Mouse (Mus musculus): ENCODE measurements at regions not wholly inside any gene's neighbourhood (a gene's known extent, or its start where the extent isn't known, plus 50 kb on each side); places are given as distances from the start of the nearest gene placed in this dataset.

DNA sequence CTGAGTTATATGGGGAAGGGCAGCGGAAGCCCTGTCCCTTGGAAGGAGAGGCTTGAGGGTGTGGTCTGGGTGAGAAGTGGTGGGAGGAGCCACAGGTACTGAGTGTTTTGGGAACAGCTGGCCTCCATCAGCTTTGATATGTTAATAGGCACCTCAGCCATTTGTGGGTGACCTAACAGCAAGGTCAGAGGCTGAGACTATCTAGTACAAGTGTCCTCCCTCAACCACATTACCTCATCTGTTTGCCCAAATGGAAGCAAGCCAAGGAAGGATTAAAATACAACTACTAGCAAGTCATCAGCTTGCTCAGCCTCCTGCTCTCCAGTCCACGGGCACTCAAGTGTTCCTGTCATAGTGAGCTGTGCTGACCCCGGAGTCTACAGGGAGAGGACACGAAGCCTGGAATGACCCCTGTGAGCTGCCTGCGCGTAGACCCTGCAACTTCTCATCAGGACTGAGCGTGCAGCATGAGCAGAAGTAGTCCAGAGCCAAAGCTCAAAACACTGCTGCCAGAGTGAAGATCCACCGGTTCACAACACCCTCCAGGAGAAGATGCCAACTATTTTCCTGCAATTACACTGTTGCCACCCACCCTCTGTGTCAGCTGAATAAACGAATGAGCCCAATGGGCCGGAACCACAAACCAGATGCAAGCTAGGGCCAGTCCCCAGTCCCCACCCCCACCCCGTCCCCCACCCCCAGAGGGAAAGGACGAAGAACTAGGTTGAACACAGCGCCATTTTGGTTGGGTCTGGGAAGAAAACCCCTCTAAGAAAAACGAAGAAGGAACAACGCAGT is 239.6 kb downstream of the Qk start:
- no peak for DNase-seq (ENCODE audit: low spot score in 2 of 2)

DNA sequence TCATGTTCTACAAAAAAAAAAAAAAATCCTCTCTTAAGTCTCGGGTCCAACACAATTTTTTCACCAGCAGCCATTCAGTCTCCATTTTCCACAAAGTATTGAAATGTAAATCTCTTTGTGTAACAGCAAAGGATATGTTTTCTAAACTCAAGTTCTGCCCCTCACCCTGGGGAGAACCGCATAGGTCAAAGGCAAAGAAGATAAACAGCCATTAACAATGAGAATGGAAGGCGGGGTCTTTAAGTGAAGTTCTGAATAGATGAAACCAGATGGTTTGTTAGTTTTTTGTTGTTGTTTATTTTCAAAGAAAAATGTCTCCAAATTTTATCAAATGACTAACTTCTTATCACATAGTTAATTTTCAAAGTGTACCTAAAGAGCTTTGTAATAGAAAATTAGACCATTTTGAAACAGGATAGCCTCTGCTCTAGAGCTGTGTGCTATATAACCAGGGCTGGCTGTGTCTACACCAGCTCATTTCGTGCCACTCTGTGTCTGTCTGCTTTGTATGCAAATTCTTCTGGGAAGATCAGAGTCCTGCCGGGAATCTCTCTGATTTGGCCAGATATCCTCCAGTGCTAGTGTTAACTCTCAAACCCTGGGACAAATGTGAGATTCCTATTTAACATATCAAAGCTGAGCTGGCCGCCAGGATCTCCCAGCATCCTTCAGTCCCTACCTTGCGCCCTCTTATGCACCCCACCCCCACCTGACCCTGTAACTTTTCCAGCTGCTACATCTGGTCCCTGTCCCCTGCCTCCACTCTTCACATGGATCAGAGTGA is 240.9 kb downstream of the Qk start:
- DNase-seq (ENCODE audit: low spot score in 2 of 2) = no peak

DNA sequence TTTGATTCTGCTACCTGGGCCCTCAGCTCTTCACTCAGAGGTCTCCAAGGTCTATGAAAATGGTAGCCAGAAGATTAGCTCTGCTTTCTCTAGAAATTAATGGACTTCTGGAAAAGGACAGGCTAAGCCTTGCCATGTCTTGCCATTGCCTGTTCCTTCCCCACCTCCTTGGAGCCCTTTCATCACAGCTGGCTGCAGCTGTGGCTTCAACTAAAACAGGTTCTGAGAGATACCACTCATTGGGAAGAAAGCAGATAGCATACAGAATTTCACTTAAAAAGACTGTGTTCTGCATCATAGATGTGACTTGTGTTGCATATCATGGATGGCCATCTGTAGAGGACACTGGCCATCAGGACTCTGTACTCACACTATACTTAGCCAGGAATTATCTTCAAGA is 246.4 kb downstream of the Qk start:
- no peak for DNase-seq (ENCODE audit: low spot score in 2 of 2)

DNA sequence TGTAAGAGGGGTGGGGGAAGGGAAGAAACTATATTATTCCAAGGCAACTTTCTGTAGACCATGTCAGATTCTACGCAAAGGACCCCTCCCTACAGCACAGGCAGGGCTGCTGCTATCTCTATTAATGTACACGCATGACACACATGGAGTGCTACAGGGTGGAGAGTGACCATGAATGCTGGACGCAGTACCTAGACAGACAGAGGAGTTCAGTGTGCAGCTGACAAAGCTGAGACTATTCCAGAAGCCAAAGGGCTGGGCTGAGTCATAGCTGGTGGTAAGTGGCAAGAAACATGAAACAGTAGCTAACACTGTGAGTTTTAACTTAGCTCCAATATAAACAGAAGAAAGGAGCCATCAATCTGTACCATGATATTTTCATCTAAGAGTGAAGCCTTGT is 250.4 kb downstream of the Qk start:
- DNase-seq (ENCODE audit: low spot score in 2 of 2) = no peak

DNA sequence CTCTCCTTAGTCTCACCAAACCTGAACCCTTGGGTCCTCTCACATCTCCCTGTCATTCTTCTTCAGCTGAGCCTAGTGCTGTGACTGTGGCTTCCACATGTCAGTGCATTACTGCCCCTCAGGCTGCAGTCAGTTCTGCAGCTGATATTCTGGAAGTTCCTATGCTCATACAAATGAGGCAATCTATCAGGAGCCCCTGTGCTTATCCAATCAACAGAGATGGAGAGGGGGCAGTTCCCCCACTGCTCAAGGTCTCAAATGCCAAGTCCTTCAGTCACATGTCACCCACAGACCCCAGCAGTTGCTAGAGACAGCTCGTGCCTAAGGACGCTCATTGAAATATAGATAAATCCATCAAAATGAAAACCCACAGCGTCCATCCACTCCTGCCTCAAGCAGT is 254.5 kb downstream of the Qk start:
- DNase-seq (ENCODE audit: low spot score in 2 of 2) = no peak

DNA sequence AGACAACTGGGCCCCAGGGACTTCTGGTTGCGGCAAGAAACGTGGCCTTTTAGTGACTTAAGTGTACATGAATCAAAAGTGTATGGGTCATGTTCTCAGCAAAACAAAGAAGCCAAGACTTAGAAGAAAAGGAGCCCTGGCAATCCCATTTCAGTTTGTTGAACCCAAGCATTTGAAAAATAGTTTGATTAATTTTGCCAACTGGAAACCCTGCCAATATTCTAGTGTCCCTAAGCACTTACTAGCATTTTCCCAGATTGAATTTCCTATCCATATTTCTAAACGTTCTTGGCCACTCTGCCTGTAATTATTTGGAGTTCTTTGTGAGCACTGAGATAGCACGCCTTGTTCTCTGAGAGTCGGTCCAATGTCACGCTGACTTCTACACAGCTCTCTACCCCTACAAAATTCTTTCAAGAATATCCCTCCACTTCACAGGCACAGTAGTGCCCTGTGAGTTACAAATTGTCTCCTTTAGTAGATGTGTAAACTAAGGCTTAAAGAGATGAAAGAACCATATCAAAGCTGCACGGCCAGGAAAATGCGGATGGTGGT is 257.0 kb downstream of the Qk start:
- no peak for DNase-seq (ENCODE audit: low spot score in 2 of 2)

DNA sequence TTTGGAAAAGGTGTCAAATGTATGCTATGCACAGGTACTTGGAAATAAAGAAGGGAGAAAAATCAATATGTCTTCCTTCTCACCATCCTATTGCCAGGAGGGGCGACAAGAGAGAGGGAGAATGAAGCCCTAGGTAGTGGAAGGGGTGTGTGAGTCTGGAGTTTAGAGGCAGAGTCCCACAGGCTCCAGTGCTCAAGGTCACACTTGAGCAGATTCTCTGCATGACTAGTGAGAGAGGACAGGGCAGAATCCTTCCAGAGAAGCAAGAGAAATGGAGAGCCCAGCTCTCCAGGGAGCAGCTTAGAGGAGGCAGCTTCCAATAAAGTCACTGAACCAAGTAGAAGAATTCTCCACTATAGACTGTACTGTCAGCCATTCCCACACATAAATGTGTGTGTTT is 261.9 kb downstream of the Qk start:
- no peak for DNase-seq (ENCODE audit: low spot score in 2 of 2)

DNA sequence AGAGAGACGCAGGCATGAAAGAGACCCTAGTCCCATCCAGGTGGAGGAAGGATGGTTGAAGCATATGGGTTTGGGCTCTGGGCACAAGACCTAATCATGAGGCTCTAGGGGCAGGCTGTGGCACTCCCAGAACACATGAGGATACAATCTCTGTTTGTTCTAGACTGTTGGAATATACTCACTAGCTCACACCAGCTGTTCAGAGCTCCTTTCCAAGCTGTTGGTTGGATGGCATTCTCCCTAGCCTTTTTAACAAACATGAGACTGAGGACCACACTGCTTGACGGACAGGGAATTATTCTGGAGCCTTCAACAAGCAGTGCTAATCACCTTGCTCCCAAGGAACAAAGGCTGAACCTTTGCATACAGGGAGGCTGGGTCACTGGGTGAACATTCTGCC is 263.6 kb downstream of the Qk start:
- DNase-seq (ENCODE audit: low spot score in 2 of 2) = no peak

DNA sequence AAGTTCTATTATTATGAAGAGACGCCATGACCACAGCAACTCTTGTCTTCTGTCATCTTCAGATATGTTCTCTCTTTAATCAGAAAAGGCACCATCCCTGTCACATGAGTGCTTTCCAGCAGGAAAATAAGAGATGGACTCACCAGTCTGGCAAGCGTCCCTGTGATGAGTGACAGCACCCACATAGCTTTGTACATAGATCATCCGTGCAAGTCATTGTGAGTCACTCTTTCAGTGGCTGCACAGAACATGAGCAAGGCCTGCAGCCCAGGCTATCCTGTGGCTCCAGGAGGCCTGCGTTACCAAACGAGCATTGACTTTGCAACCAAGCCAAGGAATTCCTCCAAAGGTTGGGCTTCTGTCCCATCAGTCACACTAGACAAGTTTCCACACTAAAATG is 265.3 kb downstream of the Qk start:
- DNase-seq (ENCODE audit: low spot score in 2 of 2) = no peak

DNA sequence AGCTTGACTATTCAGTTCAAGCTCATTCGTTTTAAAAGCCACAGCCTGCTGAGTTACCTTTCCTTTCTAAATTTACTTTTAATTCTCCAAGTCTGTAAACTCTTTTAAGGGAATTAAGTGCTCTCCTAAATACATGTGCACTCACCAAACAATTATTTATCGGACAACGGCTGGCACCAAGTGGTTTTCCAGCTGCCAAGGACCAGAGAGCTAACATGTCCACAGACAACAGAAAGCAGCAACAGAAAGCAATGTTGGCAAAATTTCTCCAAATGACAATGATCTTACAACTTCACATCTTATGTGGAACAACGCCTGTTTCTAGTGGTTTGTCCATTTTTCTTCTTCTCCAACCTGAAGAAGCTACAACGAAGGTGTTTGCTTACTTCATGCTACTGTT is 275.3 kb downstream of the Qk start:
- no peak for DNase-seq (ENCODE audit: low spot score in 2 of 2)

DNA sequence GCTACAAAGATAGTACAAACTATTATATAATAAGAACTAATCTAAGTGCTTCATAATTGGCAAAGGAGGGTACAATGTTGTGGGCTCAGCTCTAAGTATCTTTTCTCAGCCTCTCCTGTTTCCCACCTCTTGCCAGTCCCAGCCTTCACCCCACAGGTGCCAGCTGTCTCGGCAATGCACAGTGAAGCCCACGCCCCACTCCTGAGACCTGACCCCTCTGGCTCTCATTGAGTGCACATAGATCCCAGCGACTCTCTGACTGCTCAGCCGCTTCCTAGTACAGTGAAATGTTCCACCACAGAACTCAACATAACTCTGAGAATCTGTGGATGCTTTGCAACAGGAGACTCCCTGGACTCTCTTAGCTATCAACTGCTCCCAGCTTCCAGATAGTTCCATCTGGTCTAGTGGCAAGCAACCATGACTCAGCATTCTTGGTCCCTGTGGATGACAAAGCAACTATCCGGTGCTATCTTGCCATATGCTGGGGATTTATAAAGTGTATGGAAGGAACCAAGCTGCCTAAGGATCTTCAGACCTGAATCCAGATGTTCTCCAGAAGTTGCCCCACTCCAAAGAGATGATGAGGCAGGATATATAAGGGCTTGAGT is 277.5 kb downstream of the Qk start:
- no peak for DNase-seq (ENCODE audit: low spot score in 2 of 2)

DNA sequence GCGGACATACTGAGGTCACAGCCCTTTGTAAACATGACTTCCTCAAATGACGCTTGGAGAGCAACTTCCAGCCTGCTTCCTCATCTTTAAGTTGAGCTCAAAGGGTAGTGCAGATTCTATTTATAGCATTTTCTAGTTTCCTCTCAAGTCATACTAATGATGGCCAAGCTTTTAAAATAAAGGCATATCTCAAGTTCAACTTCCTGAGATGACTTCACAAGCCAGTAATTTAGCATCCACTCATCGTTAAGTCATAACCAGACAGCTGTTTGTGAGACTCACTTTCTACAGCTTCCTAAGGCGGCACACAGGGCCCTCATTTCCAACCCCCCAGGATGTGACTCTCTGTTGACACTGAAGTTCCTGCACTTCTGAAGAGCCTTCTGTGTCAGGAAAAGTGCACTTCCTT is 278.7 kb downstream of the Qk start:
- no peak for DNase-seq (ENCODE audit: low spot score in 2 of 2)

DNA sequence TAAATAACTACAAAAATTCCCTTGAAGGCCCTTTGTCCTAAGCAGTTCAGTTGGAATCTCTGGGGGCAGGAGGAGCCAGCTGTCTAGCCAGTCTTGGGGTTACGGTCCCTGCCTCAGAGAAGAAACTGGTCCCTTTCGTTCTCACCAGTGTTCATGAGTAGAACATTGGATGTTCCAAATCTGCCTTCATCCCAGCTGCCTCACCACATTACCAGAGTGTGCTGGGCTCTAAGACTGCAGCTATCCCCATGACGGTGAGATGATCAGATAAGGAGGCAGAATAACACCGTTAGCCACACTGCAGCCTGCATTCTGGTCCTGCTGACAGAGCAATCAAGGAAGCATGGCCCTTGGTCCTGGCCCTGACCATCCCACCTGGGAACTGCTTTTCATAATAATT is 279.3 kb downstream of the Qk start:
- no peak for DNase-seq (ENCODE audit: low spot score in 2 of 2)

DNA sequence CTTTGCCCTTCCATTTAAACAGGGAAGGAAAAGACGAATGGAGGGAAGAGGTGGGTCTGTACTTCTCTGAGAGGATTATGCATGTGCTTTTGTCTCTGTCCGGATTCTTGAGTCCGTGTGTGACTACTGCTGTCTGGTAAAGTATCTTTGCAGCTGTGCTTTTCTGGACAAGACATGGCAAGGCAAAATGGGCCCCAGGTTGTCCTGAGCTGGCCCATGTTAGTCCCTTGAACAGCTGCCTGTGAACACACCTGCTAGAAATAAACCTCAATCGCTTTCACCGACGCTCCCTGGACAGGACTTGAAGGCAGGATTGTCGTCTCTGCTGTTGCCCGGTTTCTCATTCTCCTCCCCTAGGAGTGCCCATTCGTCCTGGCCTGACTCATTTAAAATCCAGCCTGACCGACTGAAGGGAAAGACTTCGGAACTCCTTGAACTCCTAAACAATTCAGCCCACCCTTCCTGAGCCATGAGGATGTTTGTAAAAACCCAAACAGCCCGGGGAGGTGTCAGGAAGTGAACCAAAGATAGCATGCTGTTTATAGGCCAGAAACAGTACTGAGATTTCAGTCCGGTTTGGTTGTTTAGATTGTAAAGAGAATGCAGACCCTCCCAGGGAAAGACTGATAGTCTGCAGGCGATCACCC is 281.7 kb downstream of the Qk start:
- no peak for DNase-seq (ENCODE audit: low spot score in 2 of 2)

DNA sequence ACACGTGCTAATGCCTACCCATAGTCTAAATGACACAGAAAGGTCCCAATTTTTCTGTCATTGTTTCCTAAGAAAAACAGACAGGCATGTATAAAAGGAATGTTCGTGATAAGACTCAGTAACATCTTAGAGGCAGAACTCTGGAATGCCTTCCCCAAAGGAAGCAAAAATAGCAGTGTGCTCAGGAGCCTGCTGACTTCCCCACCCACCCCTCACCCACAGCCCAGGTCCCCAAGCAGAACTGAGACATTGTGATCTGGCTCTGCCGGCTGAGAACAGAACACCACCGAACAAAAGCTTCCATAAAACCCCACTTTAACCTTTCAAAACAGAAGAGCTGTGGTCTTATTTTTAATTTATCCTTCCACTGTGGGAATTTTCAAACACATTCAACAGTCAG is 286.1 kb downstream of the Qk start:
- no peak for DNase-seq (ENCODE audit: low spot score in 2 of 2)

DNA sequence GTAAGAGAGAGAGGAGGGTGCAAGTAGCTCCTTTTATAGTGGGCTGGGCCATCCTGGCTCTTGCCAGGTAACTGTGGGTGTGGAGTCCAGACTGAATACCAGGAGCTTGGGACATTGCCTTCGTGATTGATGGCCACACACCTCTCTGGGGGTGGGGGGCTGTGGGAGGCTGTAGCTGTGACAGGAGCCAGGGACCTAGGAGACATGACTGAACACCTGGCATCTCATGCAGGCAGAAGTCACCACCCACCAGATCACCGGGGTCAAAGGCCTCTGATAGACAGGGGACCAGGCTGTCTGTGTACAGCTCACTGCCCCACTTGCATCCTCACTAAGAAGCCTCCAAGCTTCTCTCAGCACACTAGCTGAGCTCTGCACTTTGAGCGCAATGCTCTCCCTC is 288.6 kb downstream of the Qk start:
- no peak for DNase-seq (ENCODE audit: low spot score in 2 of 2)

DNA sequence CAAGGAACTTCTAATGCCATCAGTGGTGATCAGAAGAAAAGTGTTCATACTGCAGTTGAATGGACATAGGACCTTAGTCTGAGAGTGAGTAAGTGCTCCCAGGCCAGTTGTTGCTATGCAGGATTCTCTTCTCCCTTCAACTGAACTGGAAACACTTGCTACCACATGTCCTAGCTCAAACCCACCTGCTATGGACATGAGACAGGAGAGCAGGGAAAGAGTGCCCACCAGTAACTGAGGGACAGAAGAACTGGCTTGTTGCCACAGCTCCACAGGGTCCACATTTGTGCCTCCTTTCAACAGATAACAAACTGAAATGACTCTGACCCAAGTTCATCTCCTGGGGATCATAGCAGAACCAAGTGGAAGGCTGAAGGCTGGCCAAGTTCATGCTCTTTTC is 292.9 kb downstream of the Qk start:
- no peak for DNase-seq (ENCODE audit: low spot score in 2 of 2)

DNA sequence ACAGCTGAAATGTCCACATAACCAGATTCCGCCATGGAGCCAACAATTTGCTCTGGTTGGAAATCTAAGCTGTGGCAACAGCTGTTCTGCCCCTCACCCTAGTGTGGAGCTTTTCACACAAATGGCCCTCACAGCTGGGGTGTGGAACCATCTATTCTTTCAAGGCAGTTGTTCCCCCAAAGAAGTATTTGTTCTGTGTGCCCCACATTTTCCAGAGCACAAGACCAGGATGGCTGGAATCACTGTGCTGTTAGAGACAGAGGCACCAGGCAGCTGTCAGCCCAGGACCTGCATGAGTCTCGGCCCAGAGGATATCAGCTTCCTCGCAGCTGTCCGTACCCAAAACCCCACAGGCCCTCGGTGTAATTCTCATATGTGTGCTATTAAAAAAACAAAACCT is 294.4 kb downstream of the Qk start:
- no peak for DNase-seq (ENCODE audit: low spot score in 2 of 2)

DNA sequence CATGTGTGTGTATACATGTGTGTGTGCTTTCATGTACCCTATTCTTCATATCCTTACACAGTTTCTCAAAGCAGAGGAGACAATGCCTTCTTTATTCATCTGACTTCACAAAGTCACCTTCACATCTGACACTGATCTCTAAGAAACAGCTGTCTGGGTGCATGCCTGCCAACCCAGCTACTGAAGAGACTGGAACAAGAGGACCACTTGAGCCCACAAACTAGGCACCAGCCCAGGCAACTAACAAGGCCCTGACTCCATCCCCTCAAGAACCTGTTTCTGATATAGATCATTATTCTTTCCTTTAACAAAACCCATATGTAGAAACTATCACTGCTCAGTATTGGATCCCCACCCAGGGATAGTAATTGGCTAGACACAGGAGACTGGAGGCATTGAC is 295.3 kb downstream of the Qk start:
- no peak for DNase-seq (ENCODE audit: low spot score in 2 of 2)

DNA sequence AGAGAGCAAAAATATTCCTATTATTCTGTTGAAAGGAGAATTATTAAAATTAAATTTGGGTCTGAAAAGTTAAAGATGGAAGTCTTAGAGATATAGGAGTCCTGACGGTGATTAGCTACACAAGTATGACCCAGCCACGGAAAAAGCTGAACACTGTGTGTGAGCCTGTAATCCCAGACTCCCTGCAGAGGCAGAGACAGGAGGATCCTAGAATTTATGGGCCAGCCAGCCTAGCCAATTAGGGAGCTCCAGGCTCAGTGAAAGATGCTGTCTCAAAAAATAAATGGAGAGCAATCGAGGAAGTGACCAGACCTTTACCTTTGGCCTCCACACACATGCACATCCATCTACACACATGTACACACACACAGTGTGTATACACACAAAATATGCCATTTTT is 307.5 kb downstream of the Qk start:
- no peak for DNase-seq (ENCODE audit: low spot score in 2 of 2)

DNA sequence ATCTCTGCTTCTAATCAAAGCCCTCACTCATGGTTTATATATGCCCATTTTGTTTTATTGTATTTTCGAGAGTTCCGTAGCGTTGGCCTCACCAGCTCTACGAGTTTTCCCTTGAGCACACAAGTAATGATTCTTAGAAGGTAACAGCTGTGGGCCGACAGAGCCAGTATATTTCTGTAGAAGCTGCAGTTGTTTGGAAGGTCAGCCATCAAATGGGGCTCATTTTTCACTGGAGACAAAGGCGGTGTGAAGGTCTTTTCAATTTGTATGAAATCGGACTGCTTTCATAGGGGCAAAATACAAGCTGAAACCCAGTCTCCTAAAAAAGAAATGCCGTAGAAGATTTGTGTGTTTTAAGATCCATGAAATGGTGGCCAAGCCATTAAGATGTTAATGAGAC is 307.9 kb downstream of the Qk start:
- no peak for DNase-seq (ENCODE audit: low spot score in 2 of 2)

DNA sequence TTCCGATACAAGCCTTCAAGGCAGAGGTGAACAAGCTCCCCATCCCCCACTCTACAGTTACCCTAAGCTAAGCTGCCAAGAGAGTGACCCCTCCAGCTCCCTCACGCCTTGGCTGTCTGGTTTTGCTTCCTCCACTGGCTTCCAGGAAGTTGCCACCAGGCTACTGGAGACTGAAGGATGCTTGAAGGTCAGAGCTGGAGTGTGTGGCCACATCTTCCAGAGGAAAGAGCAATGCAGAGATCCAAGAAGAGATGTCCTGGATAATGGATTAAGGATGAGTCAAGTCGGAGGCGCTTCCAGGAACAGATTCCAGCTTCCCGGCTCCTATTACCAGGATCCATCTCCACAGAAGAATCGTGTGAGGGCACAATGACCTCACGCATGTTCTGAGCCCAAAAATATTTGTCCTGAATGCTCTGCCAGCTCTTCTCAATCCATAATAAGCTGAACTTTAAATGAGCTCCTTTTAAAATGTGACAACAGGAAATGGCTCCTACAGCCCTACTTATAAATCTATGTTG is 318.5 kb downstream of the Qk start:
- peak; percentile 6 to 9 for DNase-seq (ENCODE audit: low spot score in 2 of 2)
